Mouse (Mus musculus) CD4-positive, CD25-positive, alpha-beta regulatory T cell, adult 2 months (primary cell): ENCODE measurements at regions not wholly inside any gene's neighbourhood (a gene's known extent, or its start where the extent isn't known, plus 50 kb on each side); places are given as distances from the start of the nearest gene placed in this dataset.

ENCODE experiments used
- DNase-seq: peaks from one replicate; pipeline ENCODE4 v3.0.0-alpha.2; 2012; ENCODE audit warnings: low read depth, low spot score

DNA sequence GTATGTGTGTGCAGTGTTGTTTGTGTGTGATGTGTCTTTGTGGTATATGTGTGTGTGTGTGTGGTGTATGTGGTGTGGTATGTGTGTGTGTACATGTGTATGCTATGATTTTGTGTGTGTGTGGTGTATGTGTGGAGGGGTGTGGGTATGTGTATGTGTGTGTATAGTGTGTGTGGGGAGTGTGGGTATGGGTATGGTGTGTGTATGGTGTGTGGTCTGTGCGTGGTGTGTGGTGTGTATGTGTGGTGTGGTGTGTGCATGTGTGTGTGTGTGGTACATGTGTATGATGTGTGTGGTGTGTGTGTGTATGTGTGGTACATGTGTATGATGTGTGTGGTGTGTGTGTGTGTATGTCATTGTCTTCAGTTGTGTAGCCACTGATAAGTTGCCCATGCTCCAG, 247.8 kb upstream of the Sp4 start:
- no peak for DNase-seq

DNA sequence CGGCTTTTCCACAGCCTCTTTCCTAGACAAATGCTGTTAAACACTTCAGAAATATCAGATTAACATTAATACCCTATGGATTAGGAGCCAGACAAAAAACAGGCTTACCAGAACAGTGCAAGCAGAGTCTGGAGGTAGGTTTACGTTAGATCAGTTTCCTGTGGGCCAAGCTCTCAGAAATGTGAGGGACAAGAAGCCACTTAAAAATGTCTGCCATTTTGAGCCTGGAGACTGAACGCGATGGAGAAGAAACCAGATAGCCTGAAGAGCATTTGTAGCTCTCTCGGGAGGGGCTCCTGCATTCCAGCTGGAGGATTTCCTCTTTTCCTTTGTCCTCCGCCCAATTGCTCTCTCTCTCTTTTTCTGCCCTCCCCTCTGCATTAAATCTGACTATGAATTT, 239.1 kb upstream of the Sp4 start:
- no peak for DNase-seq

DNA sequence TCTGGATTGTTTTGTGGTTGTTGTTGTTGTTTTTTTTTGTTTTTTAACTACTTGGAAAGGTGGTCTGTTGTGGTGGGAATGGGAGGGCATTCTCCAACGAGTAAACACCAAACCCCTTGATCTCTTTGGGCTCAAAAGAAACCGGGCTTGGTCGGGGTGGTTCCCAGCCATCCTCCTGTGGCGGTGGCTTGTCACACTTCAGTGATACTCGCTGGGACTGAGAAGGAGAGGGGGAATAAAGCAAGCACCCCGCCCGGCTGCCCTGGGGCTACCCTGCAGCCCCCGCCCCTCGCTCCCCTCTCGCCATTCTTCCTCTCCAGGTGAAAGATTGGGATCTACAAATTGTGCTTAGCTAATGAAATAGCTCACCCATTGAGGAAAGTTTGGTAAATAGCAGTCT, 229.3 kb upstream of the Sp4 start:
- DNase-seq: no peak

DNA sequence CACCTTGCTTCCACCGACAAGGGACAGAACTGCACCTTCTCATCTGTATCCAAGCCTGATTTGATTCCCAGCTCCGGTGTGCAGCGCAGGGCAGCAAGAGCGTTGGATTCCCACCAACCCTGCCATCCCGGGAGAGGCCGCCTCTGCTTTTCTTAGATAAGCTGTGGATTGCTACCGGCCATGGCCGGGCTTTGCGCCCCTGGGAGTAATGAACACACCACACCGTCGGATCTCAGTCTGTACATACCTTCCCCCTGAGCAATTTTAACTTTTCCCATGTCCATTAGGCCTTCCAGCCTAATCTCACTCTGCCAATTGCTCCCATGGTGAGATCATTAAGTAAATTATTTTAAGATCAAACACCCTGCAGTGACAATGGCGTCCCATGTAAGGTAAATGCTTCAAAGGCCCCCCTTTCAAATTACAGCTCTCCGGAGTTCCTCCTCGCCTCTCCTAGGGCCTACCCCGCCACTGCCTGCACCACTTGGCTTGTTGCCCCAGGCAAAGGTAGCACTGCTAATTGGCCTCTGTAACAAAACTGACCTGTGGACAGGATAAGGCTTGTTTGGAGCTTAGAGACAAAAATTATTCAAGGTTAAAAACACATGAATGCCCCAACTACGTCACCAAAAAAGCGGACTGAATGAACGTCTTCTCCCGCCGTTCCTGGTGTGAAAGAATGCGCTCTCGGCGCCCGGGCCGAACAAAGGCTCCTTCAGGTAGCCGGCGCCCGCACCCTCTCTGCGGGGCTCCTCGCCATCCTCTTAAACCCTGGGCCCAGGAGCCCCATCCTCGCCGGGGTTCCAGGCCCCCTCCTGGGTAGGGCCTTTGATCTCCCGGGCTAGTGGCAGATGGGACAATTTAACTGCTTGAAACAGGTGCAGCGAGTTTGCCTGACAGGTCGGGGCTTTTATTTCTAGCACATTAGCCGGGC, 228.5 kb upstream of the Sp4 start:
- DNase-seq: no peak

DNA sequence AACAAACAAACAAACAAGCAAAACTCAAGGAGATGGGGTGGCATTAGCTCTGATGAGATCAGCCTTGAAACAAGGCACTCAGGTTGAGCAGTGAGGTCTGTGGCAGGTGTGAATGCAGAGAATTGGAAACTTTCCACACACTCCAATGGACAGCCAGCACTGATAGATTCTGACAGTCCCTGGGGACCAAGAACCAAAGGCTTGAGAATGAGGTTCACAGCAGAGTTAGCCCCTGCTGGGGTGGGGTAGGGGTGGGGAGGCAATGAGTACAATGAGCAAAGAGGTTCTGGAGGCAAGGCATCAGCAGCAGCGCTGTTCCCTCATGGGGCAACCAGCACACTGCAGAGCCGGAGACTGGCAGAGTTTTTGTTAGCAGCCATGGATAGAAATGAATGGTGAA, 220.5 kb upstream of the Sp4 start:
- DNase-seq: no peak

DNA sequence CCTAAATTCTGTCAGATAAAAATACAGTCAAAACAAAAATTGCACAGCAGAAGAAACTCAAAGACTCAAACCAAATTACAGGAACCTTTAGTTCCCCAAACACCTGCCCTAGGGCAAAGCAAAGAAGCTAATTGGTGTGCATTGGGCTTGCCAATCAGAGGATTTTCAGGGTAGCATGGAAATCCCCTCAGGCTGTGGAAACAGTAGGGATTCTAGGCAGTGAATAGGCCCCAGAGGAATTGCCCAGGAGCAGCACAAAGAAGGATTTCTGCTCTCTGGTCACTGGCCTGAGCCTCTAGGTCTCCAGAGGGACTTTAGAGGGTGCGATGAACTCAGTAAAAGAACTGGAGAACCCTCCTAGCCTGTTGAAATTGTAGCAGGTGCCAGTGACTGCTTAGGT, 220.1 kb upstream of the Sp4 start:
- no peak for DNase-seq

DNA sequence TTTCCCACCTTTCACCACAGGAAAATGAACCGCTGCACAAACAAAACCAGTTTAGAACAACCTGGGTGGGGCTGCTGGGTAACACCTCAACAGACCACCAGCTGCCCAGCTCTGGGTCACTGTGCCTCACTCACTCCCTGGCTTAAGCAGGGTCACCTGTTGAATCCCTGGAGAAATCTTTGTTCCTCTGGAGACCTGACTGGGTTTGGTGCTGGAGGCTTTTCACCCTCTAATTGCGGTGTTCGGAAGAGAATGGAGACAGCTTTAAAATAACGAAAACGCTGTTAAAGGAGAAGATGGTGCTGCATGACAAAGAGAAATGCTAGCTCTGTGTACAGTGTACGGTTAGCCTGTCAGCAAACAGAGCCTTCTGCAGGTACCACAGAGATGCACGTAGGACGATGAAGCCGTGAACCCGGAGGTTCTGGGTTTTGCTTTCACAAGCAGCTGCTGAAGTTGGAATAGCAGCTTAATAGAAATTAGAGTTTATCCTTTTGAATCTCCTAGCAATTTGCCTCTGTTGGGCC, 218.6 kb upstream of the Sp4 start:
- DNase-seq: no peak

DNA sequence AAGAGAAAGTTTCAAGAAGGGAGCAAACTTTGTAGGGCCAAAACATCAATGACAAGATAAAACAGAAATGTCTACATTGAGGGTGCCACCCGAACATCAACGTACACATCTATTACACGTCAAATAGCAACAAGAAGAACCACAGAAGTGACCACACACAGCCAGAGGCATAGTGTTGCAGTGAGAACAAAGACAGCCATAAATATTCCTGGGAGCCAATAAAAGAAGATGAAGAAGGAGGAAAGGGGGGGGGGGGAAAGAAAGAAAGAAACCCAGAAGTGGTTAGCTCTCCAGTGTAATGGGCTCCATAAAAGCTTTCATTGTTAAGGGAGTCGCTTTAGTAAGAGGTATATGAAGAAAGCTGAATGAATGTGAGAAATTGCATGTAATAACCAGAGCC, 209.7 kb upstream of the Sp4 start:
- no peak for DNase-seq

DNA sequence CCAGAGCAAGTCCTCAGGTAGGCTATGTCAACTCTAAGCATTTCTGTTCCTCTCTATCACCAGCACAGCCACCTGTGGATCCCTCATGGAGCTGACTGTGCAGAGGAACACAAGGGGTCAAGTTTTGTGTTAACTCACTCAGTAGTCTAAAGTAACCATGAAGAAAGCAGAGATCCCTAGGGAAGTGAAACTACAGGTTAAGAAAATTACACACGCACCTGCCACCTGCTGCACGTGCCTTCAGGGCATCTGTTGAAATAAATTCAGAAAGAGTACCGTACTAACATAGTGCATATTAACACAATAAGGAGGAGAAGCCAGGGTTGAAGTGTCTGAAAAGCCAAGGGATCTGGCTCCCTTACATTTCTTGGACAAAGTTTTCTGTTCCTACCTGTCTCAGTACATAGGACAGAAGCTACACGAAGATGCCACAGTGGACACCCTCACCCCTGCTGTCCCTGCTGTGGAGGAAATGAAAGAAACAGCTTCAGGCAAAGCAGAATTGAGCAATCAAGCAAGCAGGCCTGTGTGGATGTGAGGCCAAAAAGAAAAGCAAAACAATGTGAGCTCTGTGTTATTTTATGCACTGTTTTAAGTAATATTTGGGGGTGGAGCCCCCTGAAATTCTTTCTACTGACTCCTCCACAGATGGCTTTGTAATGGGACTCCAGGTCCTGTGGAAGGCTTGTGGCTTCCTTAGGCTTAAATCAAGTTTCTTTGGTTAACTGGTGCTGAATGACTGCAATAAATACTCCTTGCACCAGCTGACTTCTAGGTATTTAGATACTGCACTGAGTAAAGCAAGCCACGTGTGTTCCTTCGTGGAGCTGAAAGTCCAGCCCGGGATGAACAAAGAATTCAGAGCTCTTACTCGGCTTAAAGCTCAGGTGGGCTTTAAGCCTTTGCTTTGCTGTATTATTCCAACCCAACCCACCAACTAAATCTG, 208.0 kb upstream of the Sp4 start:
- no peak for DNase-seq

DNA sequence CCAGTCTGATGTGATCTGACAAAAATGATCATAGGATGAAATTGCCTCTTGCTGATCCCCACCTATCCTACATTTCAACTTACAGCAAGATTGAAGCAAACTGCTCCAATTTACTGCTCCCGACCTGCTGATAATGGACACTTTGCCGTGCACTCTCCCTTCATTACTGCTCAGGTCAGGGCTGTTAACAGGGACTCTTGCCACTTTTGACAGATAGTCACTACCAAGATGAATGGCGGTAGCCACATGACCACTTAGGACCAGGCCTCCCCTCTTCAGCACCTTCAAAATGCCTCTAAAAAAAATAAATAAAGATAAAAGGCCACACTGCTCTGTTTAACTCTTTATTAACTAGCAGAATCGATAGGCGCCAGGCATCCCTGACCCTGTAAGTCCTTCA, 199.2 kb upstream of the Sp4 start:
- no peak for DNase-seq

DNA sequence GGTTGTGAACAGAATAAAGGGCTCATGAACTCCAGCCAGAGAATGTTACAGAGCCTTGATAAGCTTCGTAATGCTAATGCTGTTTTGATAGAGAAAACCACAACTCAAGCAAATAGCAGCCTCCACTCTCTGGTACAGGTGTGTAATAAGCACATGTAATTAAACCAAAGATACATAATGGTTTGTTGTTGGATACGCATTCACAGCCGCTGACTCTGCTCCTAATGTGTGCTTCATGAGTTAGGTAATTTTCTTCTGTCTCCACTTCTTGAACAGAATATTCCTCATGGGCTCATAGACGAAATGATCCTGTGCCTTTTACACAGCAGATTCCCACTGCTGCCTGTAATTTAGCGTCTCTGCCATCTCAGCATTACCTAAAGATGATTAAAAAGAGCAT, 186.8 kb upstream of the Sp4 start:
- no peak for DNase-seq

DNA sequence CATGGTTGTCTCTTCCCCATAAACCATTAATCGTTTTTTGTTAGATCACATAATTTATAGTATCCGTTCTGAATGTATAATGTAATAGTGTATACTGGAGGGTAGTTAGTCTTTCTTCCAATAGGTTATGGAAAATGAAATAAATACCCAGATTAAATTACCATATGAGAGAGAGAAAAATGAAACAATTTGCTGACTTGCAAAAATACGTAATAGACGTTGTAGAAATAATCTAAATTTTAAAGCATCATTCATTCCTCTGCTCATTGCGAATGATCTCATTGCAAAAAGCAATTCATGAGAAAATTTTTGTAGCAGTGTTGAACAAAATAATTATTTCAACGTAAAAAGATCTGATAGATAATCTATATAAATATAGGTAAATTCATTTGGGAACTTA, 185.2 kb upstream of the Sp4 start:
- no peak for DNase-seq

DNA sequence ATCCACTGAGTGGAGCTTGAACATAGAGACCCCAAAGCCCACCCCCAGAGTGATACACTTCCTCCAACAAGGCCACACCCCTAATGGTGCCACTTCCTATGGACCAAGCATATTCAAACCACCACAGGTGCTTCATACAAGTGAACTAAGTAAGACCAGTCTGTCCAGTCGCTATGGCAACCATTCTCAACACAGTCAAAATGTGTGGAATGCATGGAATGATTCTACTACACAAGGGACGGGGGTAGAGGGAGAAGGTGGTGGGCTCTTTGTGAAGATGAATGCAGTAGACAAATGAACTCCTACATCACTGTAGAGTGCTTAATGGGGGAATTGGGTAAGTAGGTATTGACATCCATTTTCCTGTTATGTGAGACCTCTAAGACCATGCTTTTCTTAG, 180.1 kb upstream of the Sp4 start:
- DNase-seq: no peak

DNA sequence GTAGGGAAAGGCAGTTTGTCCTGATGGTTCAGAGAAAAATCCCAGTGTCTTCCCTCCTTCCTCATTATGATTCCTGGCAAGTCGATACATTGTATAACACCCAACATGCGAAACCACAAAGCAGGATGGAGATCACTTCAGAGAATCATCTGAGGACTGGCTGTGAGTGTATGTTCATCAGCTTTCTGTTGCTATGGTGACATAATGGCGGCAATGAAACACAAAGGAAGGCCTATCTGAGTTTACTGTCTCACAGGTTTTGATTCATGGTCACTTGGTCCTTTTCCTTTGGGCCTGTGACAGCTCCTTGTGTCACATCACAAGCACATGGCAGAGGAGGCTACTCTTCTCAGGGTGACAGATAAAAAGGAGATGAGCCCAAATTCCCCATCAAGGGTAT, 173.5 kb upstream of the Sp4 start:
- no peak for DNase-seq

DNA sequence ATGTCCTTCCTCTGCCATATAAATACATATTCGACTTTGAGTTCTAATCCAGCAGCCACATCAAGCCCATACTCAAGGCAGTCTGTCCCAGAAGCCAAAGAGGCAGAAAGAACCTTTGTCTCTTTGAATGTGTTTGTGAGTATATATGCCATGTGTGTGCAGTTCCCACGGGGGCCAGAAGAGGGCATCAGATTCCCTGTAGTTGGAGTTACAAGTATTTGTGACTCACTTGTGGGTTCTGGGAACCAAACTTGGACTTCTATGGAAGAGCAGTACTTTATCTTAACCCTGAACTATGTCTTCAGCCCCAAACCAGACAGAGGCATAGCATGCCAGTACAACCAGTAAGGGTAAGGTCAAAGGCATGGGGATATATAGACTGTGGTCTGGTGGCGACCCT, 165.6 kb upstream of the Sp4 start:
- DNase-seq: no peak

DNA sequence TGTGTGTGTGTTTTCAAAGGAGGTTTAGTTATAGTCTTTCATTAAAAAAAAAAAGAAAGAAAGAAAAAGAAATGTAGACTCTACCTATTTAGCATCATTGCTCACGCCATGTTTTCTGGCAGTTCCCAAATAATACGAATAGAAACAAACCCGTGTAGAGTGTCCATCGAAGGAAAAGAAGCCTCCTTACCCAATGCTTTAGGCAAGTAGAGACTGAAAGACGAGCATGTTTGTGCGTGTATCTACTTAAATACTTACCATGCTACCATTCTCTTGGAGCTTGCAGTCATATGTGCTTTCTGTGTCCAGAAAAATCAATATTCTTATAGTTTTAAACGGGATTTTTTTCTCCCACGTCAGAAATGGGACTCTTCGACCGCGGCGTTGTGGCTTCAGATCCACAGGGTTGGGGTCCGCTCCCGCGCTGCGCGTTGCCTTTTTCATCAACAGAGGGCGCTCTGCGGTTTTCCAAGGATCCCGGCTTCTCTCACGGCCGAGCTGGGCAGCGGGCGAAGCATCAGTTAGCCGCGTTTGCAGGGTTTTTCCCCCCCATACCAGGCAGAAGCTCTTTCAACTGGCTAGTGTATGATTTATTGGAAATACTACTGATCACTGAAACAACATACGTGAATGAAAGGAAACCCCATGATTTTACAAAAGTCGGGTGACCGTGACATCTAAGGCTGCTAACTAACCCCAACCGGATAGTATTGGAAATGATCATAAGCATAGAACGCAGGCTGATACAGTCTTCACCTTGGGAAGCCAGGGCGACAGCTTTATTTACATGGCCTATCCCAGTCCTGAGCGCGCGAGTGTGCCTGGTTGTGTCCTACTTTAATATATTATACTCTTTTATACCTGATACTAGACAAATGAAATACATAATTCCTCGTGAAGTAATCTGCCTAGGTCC, 156.5 kb upstream of the Sp4 start:
- DNase-seq: peak; percentile 36

DNA sequence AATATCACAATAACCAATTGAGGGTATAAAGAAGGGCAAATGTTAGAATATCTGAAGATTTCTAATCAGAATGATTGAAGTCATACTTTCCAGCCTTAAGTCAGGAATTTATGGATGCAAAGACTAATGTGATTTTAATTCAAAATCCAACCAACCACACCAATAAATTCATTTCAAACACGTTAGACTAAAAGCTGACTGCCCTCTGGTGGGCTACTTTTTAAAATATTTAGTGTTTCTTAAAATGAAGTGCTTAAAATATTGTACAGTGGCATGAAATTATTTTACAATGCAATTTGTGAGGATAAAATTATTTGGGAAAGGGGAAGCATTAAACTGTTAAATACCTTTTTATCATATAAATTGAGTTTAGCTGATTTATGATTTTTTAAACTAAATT, 154.4 kb upstream of the Sp4 start:
- DNase-seq: peak; percentile 53

DNA sequence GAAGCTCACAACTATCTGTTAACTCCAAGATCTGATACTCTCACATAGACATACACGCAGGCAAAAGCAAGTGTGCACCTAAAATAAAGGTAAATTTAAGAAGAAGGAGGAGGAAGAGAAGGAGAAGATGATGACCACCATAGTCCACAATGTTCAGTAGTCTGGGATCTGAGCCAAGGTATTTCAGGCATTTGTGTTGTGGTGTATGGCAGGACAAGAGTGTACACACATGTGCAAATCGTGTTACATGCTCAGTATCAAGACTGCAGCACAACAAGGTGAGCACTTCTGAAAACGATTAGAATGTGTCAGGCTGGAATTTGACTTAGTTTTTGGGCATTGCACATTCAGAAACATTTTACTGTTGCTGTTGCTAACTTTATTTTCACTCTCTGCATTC, 138.4 kb upstream of the Sp4 start:
- DNase-seq: no peak

DNA sequence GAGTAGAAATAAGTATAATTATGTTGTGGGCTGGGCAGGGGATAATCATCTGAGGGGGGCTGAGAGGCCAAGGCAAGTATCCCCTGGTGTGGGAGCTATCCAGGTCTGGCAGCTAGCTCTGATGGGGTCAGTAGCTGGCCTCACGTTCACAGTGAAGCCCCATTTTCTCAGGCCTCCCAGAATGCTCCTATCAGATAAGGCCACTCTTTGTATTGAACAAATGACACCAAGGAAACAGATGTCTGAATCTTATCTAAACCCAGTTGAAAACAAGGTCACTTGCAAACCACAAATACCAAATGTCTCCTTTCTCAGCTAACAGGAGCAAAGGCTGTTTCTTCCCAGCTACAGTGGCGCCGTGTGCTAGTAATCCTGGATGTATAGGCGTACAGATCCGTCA, 137.6 kb upstream of the Sp4 start:
- DNase-seq: no peak

DNA sequence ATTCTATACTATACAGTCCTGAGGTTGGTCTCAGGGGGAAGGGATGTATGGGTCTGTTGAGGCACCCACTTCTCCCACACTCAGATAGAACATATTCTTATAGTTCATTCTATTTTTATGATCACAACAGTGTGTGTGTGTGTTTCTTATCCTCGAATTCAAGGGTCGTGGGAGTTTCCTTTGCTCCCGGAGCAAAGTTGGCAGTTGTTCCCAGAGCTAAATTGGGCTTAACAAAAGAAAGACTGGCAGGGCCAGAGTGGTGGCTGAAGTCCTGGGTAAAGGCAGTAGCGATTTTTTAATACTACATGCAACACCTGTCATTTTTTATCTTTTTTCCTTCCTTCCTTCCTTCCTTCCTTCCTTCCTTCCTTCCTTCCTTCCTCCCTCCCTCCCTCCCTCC, 131.5 kb upstream of the Sp4 start:
- DNase-seq: no peak

DNA sequence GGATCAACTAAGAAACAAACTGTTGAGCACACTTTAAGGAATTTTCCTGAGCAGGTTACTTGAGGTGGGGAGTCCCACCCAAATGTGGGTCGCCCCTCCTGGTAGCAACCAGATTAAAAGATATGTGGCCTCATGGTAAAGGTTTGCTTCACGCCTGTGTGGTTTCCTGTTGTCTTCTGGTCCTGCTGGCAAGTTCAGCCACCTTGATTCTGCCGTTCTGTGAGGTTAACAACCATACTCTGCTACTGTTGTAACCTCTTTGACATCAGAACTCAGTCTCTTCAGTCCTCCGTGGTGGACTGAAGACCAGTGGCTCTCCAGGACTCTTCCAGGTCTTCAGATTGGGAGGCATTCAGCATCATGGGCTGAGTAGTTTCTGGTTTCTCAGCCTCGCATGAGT, 127.1 kb upstream of the Sp4 start:
- peak; percentile 33 for DNase-seq
